Mouse (Mus musculus) embryonic facial prominence, embryonic 10.5 days (tissue): ENCODE results near the gene Clcn2. TPM values are rescaled to one million over a fixed set of nuclear protein-coding genes. Genes with fewer than 3 reads are reported as not detected.

Experiments
- DNase-seq: peaks from one replicate; pipeline ENCODE4 v3.0.0-alpha.2; 2017; ENCODE audit warnings: low spot score
- H3K27ac ChIP-seq: fragments of 300-500 bp; sonication (generic); replicated peaks from 2 replicates; pipeline ENCODE4 v1.5.1; 2016; ENCODE audit warnings: mild to moderate bottlenecking
- H3K27me3 ChIP-seq: fragments of 300-500 bp; sonication (generic); replicated peaks from 2 replicates; pipeline ENCODE4 v1.6.1; 2016; ENCODE audit warnings: low read depth, mild to moderate bottlenecking; ENCODE audit not compliant: poor library complexity, severe bottlenecking
- H3K36me3 ChIP-seq: fragments of 300-500 bp; sonication (generic); replicated peaks from 2 replicates; pipeline ENCODE4 v1.6.1; 2016; ENCODE audit warnings: mild to moderate bottlenecking, moderate library complexity
- H3K4me1 ChIP-seq: fragments of 300-500 bp; sonication (generic); 2 replicates; pipeline ENCODE4 v1.6.1; 2016
- H3K4me3 ChIP-seq: fragments of 300-500 bp; sonication (generic); 2 replicates; pipeline ENCODE4 v1.5.1; 2016; ENCODE audit warnings: mild to moderate bottlenecking, moderate library complexity
- H3K9me3 ChIP-seq: fragments of 300-500 bp; sonication (generic); 2 replicates; pipeline ENCODE4 v1.6.1; 2016; ENCODE audit warnings: mild to moderate bottlenecking
- WGBS: fragments of 180-500 bp; shearing (Covaris S2); methylation state at CpG from one replicate; pipeline ENCODE4 v1.1.7; 2016; 5-methylcytosine and 5-hydroxymethylcytosine counted together
- polyA plus RNA-seq: library from polyadenylated mRNA; unstranded; fragments of >200 nt; fragmentation: Nextera tagmentation; extraction: Ambion mirVana; gene quantifications from 2 replicates; pipeline ENCODE4 v1.2.1, GENCODE M21; 2016

Clcn2 gene
- polyA plus RNA-seq, 1 experiment from 2014 or later, result 15.9 TPM

- peaks cover 41% of the 10 kb centered on the region for H3K4me1 ChIP-seq
- H3K4me3 ChIP-seq, result peak overlapping the region; percentile 74
- no peaks in the 10 kb centered on the region for H3K9me3 ChIP-seq
- H3K36me3 ChIP-seq, result peaks cover 54% of the 10 kb centered on the region
- DNase-seq, result peak; percentile 36
- H3K27me3 ChIP-seq, result peaks cover 33% of the 10 kb centered on the region
- 48% methylated on average over 16 of the region's 16 CpGs for WGBS
- no peak overlapping the region for H3K27ac ChIP-seq
Observed at GRCm38 (mm10) chr16:20692241-20692965, 25.1 kb downstream of the Clcn2 start.

- no peak for DNase-seq
- peaks cover 26% of the 10 kb centered on the region for H3K27me3 ChIP-seq
- H3K9me3 ChIP-seq, result no peaks in the 10 kb centered on the region
- no peak overlapping the region for H3K4me3 ChIP-seq
- no peak overlapping the region for H3K27ac ChIP-seq
- H3K36me3 ChIP-seq, result peaks cover 62% of the 10 kb centered on the region
- 83% methylated on average over 1 of the region's 1 CpGs for WGBS
- peaks cover 39% of the 10 kb centered on the region for H3K4me1 ChIP-seq
Observed at GRCm38 (mm10) chr16:20691617-20692016, 25.9 kb downstream of the Clcn2 start.

GRCm38 (mm10) chr16:20690774-20691173, 26.8 kb downstream of the Clcn2 start:
- Histone ChIP-seq H3K36me3 (peaks cover 70% of the 10 kb centered on the region), H3K4me3 (no peak overlapping the region), H3K4me1 (peaks cover 30% of the 10 kb centered on the region), H3K27ac (no peak overlapping the region), H3K9me3 (no peaks in the 10 kb centered on the region), H3K27me3 (peaks cover 18% of the 10 kb centered on the region)
- DNase-seq, result no peak
- WGBS, result 92% methylated on average over 3 of the region's 3 CpGs

- Histone ChIP-seq H3K27ac (no peak overlapping the region), H3K9me3 (no peaks in the 10 kb centered on the region), H3K4me3 (no peak overlapping the region), H3K27me3 (no peaks in the 10 kb centered on the region), H3K4me1 (peaks cover 21% of the 10 kb centered on the region), H3K36me3 (peaks cover 94% of the 10 kb centered on the region)
- no peak for DNase-seq
- 89% methylated on average over 10 of the region's 10 CpGs for WGBS
Observed at GRCm38 (mm10) chr16:20677974-20678675, 39.4 kb downstream of the Clcn2 start.

- no peak for DNase-seq
- WGBS, result 88% methylated on average over 5 of the region's 5 CpGs
- H3K27ac ChIP-seq, result no peak overlapping the region
- peaks cover 21% of the 10 kb centered on the region for H3K4me1 ChIP-seq
- H3K27me3 ChIP-seq, result no peaks in the 10 kb centered on the region
- H3K4me3 ChIP-seq, result no peak overlapping the region
- H3K9me3 ChIP-seq, result no peaks in the 10 kb centered on the region
- peaks cover 87% of the 10 kb centered on the region for H3K36me3 ChIP-seq
Observed at GRCm38 (mm10) chr16:20677380-20677779, 40.2 kb downstream of the Clcn2 start.

GRCm38 (mm10) chr16:20676702-20677101, 40.8 kb downstream of the Clcn2 start:
- DNase-seq, result no peak
- WGBS, result 90% methylated on average over 4 of the region's 4 CpGs
- Histone ChIP-seq H3K27ac (no peak overlapping the region), H3K4me3 (no peak overlapping the region), H3K4me1 (peaks cover 25% of the 10 kb centered on the region), H3K9me3 (no peaks in the 10 kb centered on the region), H3K36me3 (peaks cover 80% of the 10 kb centered on the region), H3K27me3 (no peaks in the 10 kb centered on the region)

- Histone ChIP-seq H3K4me3 (peak overlapping the region; percentile 100), H3K36me3 (peaks cover 65% of the 10 kb centered on the region)
- WGBS, result 90% methylated on average over 6 of the region's 6 CpGs
Observed at GRCm38 (mm10) chr16:20675213-20675612, 42.3 kb downstream of the Clcn2 start.

GRCm38 (mm10) chr16:20673706-20674303, 43.7 kb downstream of the Clcn2 start:
- peaks cover 51% of the 10 kb centered on the region for H3K36me3 ChIP-seq
- DNase-seq, result peak; percentile 43
- 12% methylated on average over 14 of the region's 14 CpGs for WGBS
- H3K4me3 ChIP-seq, result peak overlapping the region; percentile 100
- H3K27ac ChIP-seq, result peak overlapping the region; percentile 98
- no peaks in the 10 kb centered on the region for H3K27me3 ChIP-seq
- H3K9me3 ChIP-seq, result no peaks in the 10 kb centered on the region
- peaks cover 26% of the 10 kb centered on the region for H3K4me1 ChIP-seq

More at GRCm38 (mm10) chr16:20675213-20675612, 42.3 kb downstream of the Clcn2 start:
- Histone ChIP-seq H3K27me3 (no peaks in the 10 kb centered on the region), H3K27ac (no peak overlapping the region), H3K4me1 (peaks cover 26% of the 10 kb centered on the region), H3K9me3 (no peaks in the 10 kb centered on the region)
- DNase-seq, result no peak

GRCm38 (mm10) chr16:20672965-20673705, 44.4 kb downstream of the Clcn2 start:
- H3K36me3 ChIP-seq, result peaks cover 45% of the 10 kb centered on the region
- H3K9me3 ChIP-seq, result no peaks in the 10 kb centered on the region
- H3K27ac ChIP-seq, result peak overlapping the region; percentile 98
- under 1% methylated on average over 78 of the region's 78 CpGs for WGBS
- H3K4me3 ChIP-seq, result peak overlapping the region; percentile 100
- DNase-seq, result no peak
- peaks cover 26% of the 10 kb centered on the region for H3K4me1 ChIP-seq
- H3K27me3 ChIP-seq, result no peaks in the 10 kb centered on the region

- Histone ChIP-seq H3K27me3 (no peaks in the 10 kb centered on the region), H3K9me3 (no peaks in the 10 kb centered on the region), H3K4me3 (peak overlapping the region; percentile 100), H3K36me3 (peaks cover 38% of the 10 kb centered on the region), H3K27ac (peak overlapping the region; percentile 98), H3K4me1 (peaks cover 26% of the 10 kb centered on the region)
- peak; percentile 97 for DNase-seq
- under 1% methylated on average over 38 of the region's 38 CpGs for WGBS
Observed at GRCm38 (mm10) chr16:20672500-20672902, 45.0 kb downstream of the Clcn2 start.

GRCm38 (mm10) chr16:20671886-20672285, 45.7 kb downstream of the Clcn2 start:
- Histone ChIP-seq H3K4me3 (peak overlapping the region; percentile 100), H3K9me3 (no peaks in the 10 kb centered on the region), H3K27me3 (no peaks in the 10 kb centered on the region), H3K36me3 (peaks cover 32% of the 10 kb centered on the region), H3K4me1 (peaks cover 26% of the 10 kb centered on the region), H3K27ac (peak overlapping the region; percentile 98; the same call in 1 of the 2 replicates)
- no peak for DNase-seq
- 27% methylated on average over 6 of the region's 6 CpGs for WGBS

GRCm38 (mm10) chr16:20670291-20670690, 47.3 kb downstream of the Clcn2 start:
- Histone ChIP-seq H3K4me3 (no peak overlapping the region), H3K9me3 (no peaks in the 10 kb centered on the region), H3K36me3 (peaks cover 24% of the 10 kb centered on the region), H3K27ac (no peak overlapping the region), H3K27me3 (no peaks in the 10 kb centered on the region), H3K4me1 (peaks cover 23% of the 10 kb centered on the region)
- 88% methylated on average over 3 of the region's 3 CpGs for WGBS
- DNase-seq, result no peak
